Mouse (Mus musculus) hindbrain, embryonic 15.5 days (tissue): ENCODE results near the gene B230118H07Rik. TPM values are rescaled to one million over a fixed set of nuclear protein-coding genes. Genes with fewer than 3 reads are reported as not detected.

Experiments used
- ATAC-seq: fragments of 200-750 bp; cut with Nextera tagmentation; 2 replicates; pipeline ENCODE4 v1.8.0; 2017; ENCODE audit warnings: low read depth, moderate number of reproducible peaks, moderate TSS enrichment; ENCODE audit not compliant: low FRiP score
- H3K27ac ChIP-seq: fragments of 300-500 bp; sonication (generic); replicated peaks from 2 replicates; pipeline ENCODE4 v1.5.1; 2015; ENCODE audit warnings: mild to moderate bottlenecking, inconsistent platforms
- H3K27me3 ChIP-seq: fragments of 300-500 bp; sonication (generic); 2 replicates; pipeline ENCODE4 v1.6.1; 2015; ENCODE audit warnings: control low read depth, inconsistent platforms
- H3K36me3 ChIP-seq: fragments of 300-500 bp; sonication (generic); 2 replicates; pipeline ENCODE4 v1.6.1; 2015; ENCODE audit warnings: control low read depth, inconsistent platforms
- H3K4me1 ChIP-seq: fragments of 300-500 bp; sonication (generic); replicated peaks from 2 replicates; pipeline ENCODE4 v1.6.1; 2015; ENCODE audit warnings: control low read depth, inconsistent platforms
- H3K4me2 ChIP-seq: fragments of 300-500 bp; sonication (generic); 2 replicates; pipeline ENCODE4 v1.6.1; 2015; ENCODE audit warnings: moderate library complexity, mild to moderate bottlenecking, inconsistent platforms
- H3K4me3 ChIP-seq: fragments of 300-500 bp; sonication (generic); 2 replicates; pipeline ENCODE4 v1.5.1; 2015; ENCODE audit warnings: mild to moderate bottlenecking, inconsistent platforms
- H3K9ac ChIP-seq: fragments of 300-500 bp; sonication (generic); 2 replicates; pipeline ENCODE4 v1.6.1; 2015; ENCODE audit warnings: inconsistent platforms
- H3K9me3 ChIP-seq: fragments of 300-500 bp; sonication (generic); 2 replicates; pipeline ENCODE4 v1.6.1; 2016; ENCODE audit warnings: control low read depth, inconsistent platforms
- WGBS: fragments of 180-500 bp; shearing (Covaris S2); methylation state at CpG from one replicate; pipeline ENCODE4 v1.1.7; 2015; 5-methylcytosine and 5-hydroxymethylcytosine counted together
- polyA plus RNA-seq: library from polyadenylated mRNA; unstranded; fragments of >200 nt; fragmentation: Nextera tagmentation; extraction: Ambion mirVana; gene quantifications from 2 replicates; pipeline ENCODE4 v1.2.1, GENCODE M21; 2015

Gene B230118H07Rik
- polyA plus RNA-seq, 1 experiment from 2014 or later = 46.4 TPM

DNA sequence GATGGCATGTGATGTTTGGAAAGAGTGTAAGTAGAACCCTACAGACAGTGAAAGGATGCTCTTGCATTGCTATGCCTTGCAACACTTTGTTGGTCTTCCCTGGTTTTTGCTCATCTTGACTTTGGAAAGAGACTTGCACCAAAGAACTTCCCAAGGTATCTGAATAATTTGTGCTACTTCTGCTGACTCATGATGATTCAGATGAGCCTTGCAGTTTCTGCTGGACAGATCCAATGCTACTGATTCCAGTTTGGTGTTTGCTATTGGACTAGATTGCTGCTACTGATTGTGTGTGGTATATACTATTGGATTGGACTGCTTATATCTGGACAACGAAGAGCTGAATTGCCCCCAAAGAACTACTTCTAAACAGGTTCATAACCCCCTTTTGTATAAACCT is 46.2 kb downstream of the B230118H07Rik start:
- H3K4me2 ChIP-seq = no peak overlapping the region
- 94% methylated on average over 1 of the region's 1 CpGs for WGBS
- H3K27me3 ChIP-seq = no peaks in the 10 kb centered on the region
- no peak overlapping the region for H3K9ac ChIP-seq
- no peaks in the 10 kb centered on the region for H3K36me3 ChIP-seq
- H3K4me1 ChIP-seq = peaks cover 19% of the 10 kb centered on the region
- no peak for ATAC-seq
- H3K9me3 ChIP-seq = no peaks in the 10 kb centered on the region
- no peak overlapping the region for H3K4me3 ChIP-seq
- H3K27ac ChIP-seq = no peak overlapping the region

DNA sequence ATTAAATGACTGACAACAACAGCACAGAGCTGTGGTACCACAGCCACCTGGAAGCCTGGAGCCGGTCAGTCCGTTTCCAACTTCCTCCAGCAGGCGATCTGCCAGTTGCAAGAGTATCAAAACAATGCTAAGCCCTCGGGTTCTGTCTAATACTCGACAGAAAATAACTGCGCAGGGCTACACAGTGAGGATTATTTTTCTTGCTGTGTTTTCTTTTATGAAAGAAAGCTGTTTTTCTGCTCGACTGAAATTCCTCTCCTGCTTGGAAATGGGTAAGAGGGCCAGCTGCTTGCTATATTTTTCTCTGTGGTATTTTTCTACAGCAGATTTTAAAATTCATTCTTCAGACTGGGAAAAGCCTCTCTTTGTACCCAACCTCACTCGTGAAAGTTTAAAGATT is 48.6 kb downstream of the B230118H07Rik start:
- Histone ChIP-seq H3K9ac (no peak overlapping the region), H3K27ac (0 out of 2 replicates have a peak overlapping the region, but pooled peaks have one; percentile 10), H3K27me3 (no peaks in the 10 kb centered on the region), H3K9me3 (no peaks in the 10 kb centered on the region), H3K36me3 (no peaks in the 10 kb centered on the region), H3K4me1 (peaks cover 25% of the 10 kb centered on the region), H3K4me3 (no peak overlapping the region), H3K4me2 (no peak overlapping the region)
- WGBS = 23% methylated on average over 8 of the region's 8 CpGs
- ATAC-seq = 0 out of 2 replicates have a peak, but pooled peaks have one; percentile 67

DNA sequence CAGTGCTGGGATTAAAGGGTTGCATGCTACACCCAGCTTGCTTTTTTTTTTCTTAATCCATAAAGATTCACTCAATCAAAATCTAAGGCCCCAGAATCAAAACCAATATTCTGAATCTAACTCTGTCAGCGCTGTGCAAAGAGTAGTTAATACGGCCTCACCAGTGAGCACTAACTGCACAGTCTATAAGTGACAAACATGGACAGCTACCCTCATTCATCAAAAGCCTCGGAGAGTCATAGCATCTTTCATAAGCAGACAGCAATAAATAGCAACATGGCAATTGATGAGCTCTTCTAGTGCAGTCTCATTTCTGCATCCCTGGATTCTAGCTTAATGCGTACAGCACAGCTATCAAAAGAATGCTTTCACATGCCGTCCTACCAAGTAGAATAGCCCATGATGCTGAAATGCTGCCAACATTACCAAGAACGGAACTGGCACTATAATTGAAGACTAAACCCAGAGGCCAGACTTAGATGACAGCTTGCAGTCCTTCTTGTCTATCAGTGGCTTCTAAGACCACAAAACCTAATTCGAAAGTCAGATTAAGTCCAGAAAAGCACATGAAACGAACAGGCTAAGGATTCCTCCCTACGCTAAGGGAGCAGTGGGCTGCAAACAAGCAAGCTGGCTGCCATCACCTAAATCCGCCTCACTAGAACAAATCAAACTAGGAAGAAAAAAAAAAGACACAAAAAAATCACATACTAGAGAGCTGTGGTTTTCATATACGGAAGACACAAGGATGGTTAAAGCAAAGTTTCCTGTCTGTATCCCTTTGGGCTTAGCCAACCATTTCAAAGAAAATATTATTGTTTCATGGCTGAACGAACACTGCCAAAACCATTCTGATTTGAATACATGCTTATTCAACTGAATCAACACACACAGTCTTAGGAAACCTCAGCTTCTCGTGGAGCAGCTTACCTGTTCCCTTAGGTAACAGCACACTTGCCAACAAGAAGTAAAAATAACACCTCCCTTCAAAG is 50.8 kb downstream of the B230118H07Rik start:
- Histone ChIP-seq H3K9ac (peak overlapping the region; percentile 4; the same call in 1 of the 2 replicates), H3K4me1 (peaks cover 25% of the 10 kb centered on the region), H3K27ac (peak overlapping the region; percentile 67), H3K9me3 (no peaks in the 10 kb centered on the region), H3K36me3 (no peaks in the 10 kb centered on the region), H3K27me3 (no peaks in the 10 kb centered on the region), H3K4me2 (peak overlapping the region; percentile 39), H3K4me3 (no peak overlapping the region)
- ATAC-seq = peak; percentile 46
- WGBS = 37% methylated on average over 13 of the region's 13 CpGs

DNA sequence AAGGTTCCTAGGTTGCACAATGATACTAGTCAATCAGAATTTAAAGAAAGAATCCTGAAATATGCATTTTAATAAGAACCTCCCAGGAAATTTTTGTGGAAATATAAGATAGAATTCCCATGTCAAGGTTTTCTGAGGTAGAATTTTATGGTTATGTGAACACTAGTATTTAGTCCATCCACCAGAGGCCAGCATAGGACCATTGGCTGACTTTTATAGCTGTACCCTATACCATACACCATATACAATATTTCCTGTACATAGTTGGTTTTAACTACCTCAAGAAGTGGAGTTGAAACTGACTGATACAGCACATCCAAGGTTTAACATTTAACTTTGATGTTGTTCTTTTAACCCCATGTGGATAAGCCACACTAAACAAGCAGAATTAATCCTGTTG is 52.1 kb downstream of the B230118H07Rik start:
- Histone ChIP-seq H3K36me3 (no peaks in the 10 kb centered on the region), H3K4me3 (no peak overlapping the region), H3K4me1 (peaks cover 38% of the 10 kb centered on the region), H3K9me3 (no peaks in the 10 kb centered on the region), H3K9ac (no peak overlapping the region), H3K4me2 (no peak overlapping the region), H3K27ac (no peak overlapping the region), H3K27me3 (no peaks in the 10 kb centered on the region)
- ATAC-seq = no peak

DNA sequence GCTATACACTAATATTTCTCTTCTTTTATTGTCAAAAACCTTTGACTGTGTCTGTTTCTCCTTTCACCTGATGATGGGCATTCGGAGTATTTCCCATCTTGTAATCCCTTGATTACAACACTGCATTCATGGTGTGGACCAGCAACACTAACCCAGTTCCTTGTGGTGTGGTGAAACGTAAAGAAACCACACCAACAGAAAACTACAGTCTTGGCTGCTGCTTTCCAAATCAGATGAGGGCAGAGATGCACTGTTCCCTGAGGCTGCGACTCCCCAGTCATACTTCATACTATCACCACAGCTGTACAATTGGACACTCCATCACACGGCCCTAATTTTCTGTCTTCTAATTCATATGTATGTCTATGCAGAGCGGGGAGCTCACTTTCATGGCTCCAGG is 54.7 kb downstream of the B230118H07Rik start:
- ATAC-seq = no peak
- H3K4me2 ChIP-seq = no peak overlapping the region
- H3K9ac ChIP-seq = no peak overlapping the region
- no peak overlapping the region for H3K27ac ChIP-seq
- no peaks in the 10 kb centered on the region for H3K27me3 ChIP-seq
- WGBS = 78% methylated on average over 5 of the region's 5 CpGs
- no peaks in the 10 kb centered on the region for H3K36me3 ChIP-seq
- H3K4me1 ChIP-seq = peaks cover 42% of the 10 kb centered on the region
- no peaks in the 10 kb centered on the region for H3K9me3 ChIP-seq
- no peak overlapping the region for H3K4me3 ChIP-seq

DNA sequence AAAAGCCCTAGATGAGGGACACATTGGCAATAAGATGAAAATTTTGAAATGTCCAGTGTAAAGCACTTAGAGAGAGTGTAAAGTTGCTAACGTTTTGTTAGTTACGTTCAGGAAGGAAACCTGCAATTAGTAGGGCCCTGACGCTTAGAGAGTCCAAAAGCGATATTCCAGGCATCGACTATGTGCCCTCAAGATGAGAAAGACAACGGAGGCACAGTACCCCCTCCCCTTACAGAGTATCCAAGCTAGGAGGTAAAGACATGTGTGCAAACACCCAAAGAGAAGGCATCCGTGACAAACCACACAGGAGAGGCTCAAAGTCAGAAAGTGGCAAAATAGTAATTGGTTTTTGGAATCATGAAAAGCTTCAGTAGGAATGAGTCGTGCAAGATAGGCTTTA is 56.4 kb downstream of the B230118H07Rik start:
- H3K36me3 ChIP-seq = no peaks in the 10 kb centered on the region
- no peaks in the 10 kb centered on the region for H3K27me3 ChIP-seq
- 42% methylated on average over 8 of the region's 8 CpGs for WGBS
- H3K27ac ChIP-seq = peak overlapping the region; percentile 66; the same call in 1 of the 2 replicates
- H3K9me3 ChIP-seq = no peaks in the 10 kb centered on the region
- no peak overlapping the region for H3K9ac ChIP-seq
- no peak overlapping the region for H3K4me2 ChIP-seq
- no peak overlapping the region for H3K4me3 ChIP-seq
- peak; percentile 45 for ATAC-seq
- peaks cover 30% of the 10 kb centered on the region for H3K4me1 ChIP-seq

DNA sequence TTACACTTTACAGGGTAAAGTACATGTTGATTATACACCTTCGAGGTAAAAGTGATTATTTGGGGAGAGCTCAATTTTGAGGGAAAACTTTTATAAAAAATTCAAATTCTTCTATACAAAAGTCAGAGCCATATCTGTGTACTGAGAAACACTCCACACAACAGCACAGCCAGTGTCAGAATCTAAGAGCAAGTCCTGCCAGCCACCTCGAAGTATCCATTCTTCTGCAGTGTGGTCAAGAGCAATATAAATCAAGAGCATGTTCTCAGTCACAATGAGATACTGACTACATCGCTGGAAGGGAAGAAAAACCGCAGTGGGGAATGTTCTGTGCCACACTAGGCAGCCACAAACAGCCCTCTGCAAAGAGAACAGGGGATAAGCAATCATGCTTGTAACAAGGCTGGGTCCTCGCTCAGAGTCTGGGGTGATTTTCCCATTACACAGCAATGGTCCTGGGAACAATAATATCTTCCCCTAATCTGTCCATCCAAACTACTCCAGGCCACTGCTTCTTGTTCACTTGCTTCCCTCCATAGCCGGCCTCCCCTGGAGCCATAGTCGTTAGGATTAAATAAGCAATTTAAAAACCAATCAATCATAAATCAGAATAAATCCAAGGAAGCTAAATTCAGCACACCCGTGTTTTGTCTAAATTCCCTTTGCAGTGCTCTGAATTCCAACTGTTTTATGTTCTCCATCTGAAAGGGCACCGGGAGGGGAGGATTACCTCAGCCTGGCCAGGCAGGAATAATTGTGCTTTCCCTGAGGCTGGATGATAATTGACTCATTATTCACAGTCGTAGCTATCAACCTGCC is 57.1 kb downstream of the B230118H07Rik start:
- H3K9ac ChIP-seq = no peak overlapping the region
- H3K4me2 ChIP-seq = no peak overlapping the region
- H3K9me3 ChIP-seq = no peaks in the 10 kb centered on the region
- no peaks in the 10 kb centered on the region for H3K36me3 ChIP-seq
- H3K4me1 ChIP-seq = peaks cover 26% of the 10 kb centered on the region
- peak; percentile 63 for ATAC-seq
- 25% methylated on average over 10 of the region's 10 CpGs for WGBS
- peak overlapping the region; percentile 66 for H3K27ac ChIP-seq
- H3K27me3 ChIP-seq = no peaks in the 10 kb centered on the region
- no peak overlapping the region for H3K4me3 ChIP-seq

DNA sequence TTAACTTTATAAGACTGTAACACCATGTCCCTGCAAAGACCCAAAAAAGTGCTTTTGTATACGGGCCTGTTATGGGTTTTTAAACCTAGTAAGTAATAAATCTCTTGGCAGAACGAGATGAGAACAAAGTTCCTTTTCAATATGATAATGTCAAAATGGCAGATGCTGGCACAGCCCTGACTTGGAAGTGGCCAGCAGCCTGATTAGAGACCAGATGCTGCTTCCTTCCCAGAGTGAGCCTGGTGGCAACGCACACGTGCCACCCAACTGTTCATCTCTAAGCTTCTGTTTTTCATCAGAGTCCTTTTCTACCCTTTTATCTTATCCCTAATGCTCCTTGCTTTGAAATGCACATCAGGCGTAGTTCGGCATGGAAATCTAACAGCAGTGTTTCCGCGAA is 58.0 kb downstream of the B230118H07Rik start:
- H3K27me3 ChIP-seq = no peaks in the 10 kb centered on the region
- no peak overlapping the region for H3K4me2 ChIP-seq
- H3K9ac ChIP-seq = no peak overlapping the region
- no peaks in the 10 kb centered on the region for H3K9me3 ChIP-seq
- no peaks in the 10 kb centered on the region for H3K36me3 ChIP-seq
- WGBS = 51% methylated on average over 8 of the region's 8 CpGs
- no peak overlapping the region for H3K4me3 ChIP-seq
- no peak overlapping the region for H3K27ac ChIP-seq
- peaks cover 26% of the 10 kb centered on the region for H3K4me1 ChIP-seq
- no peak for ATAC-seq

DNA sequence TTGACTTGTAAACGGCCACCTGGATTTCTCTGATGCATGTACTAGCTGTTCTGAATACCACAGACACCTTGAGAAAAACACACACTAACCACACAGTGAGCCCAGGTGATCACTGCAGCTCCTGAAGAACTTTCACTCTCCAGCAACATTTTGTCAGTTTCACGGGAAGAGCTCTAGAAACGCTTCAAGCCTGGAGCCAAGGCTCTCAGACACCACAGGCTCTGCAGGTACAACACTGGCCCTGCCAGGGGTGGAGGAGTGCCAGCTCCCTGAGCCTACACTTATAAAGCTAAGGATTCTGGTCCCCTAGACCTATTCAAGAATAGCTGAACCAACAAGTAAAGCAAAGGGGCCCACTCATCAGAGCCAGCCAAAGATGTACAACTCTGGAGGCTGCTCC is 67.9 kb downstream of the B230118H07Rik start:
- H3K4me1 ChIP-seq = no peaks in the 10 kb centered on the region
- no peaks in the 10 kb centered on the region for H3K9me3 ChIP-seq
- H3K27me3 ChIP-seq = no peaks in the 10 kb centered on the region
- no peak for ATAC-seq
- no peak overlapping the region for H3K4me3 ChIP-seq
- H3K36me3 ChIP-seq = no peaks in the 10 kb centered on the region
- WGBS = 88% methylated on average over 3 of the region's 3 CpGs
- H3K9ac ChIP-seq = no peak overlapping the region
- no peak overlapping the region for H3K4me2 ChIP-seq
- H3K27ac ChIP-seq = no peak overlapping the region

DNA sequence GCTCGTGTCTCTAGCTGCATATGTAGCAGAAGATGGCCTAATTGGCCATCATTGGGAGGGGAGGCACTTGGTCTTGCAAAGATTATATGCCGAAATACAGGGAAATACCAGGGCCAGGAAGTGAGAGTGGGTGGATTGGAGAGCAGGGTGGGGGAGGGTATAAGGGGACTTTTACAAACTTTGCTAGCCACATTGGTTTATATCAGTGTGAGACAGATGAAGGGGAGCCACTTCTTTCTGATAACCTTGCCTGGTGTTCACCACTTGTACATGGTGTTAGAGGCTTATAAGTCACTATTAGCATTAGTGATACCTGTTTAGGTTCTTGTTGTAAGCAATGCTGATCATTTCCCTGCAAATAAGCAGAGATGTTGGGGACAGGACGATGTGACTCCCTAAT is 68.4 kb downstream of the B230118H07Rik start:
- Histone ChIP-seq H3K4me2 (no peak overlapping the region), H3K9ac (no peak overlapping the region), H3K36me3 (no peaks in the 10 kb centered on the region), H3K4me1 (no peaks in the 10 kb centered on the region), H3K27ac (no peak overlapping the region), H3K4me3 (no peak overlapping the region), H3K27me3 (no peaks in the 10 kb centered on the region), H3K9me3 (no peaks in the 10 kb centered on the region)
- 86% methylated on average over 3 of the region's 3 CpGs for WGBS
- ATAC-seq = no peak

DNA sequence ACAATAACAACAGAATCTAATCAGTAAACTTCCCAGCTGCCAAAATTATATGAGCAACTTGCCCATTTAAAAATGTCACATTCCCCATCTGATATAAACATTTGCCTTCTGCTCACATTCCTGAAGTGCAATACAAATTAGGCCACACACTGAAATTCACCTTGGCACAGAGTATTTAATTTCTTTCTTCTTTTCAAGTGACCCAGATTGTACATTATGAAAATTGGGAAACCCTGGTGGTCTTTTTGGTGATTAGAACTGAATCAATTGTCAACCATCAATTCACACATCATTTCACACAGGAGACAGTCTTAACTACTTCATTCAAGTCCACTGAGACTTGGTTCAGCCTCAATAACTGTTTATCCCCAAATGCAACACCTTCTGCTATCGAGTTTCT is 68.9 kb downstream of the B230118H07Rik start:
- Histone ChIP-seq H3K4me1 (no peaks in the 10 kb centered on the region), H3K36me3 (no peaks in the 10 kb centered on the region), H3K27me3 (no peaks in the 10 kb centered on the region), H3K27ac (no peak overlapping the region), H3K9me3 (no peaks in the 10 kb centered on the region), H3K4me2 (no peak overlapping the region), H3K4me3 (no peak overlapping the region), H3K9ac (no peak overlapping the region)
- 44% methylated on average over 1 of the region's 1 CpGs for WGBS
- ATAC-seq = no peak

DNA sequence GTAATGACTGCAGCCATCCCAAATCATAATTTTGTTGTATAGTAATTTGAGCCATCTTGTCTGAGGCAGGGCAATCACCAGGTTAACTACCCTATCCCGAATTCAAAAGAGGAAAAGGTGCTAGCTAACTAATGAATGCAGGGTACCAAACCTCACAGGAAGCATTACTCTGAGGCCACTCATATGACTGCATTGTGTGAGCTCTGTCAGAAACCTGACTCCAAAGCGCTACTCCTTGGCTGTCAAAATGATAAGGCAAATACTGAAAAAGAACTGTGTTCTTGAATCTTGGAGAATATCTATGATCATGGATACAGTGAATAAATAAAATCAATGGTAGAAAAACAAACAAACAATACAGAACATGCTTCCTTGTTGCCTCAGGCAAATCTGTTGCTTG is 69.3 kb downstream of the B230118H07Rik start:
- no peak for ATAC-seq
- no peaks in the 10 kb centered on the region for H3K36me3 ChIP-seq
- H3K4me1 ChIP-seq = no peaks in the 10 kb centered on the region
- 91% methylated on average over 2 of the region's 2 CpGs for WGBS
- no peak overlapping the region for H3K9ac ChIP-seq
- H3K4me2 ChIP-seq = no peak overlapping the region
- no peaks in the 10 kb centered on the region for H3K27me3 ChIP-seq
- H3K9me3 ChIP-seq = no peaks in the 10 kb centered on the region
- H3K4me3 ChIP-seq = no peak overlapping the region
- H3K27ac ChIP-seq = no peak overlapping the region
